Mouse (Mus musculus): ENCODE data around the gene Dlst. TPM values are rescaled to one million over a fixed set of nuclear protein-coding genes. Genes with fewer than 3 reads are reported as not detected.

Gene Dlst
- total RNA-seq, 2 experiments from 2014 or later = 144 to 163 TPM

- DNase-seq (ENCODE audit: low spot score in 2 of 2) = no peak
- intact Hi-C loops (cut with DNase I) = loop anchor here (5.0 kb wide), 1 partner anchor 142 kb away; the partner anchor contains the start of genes Acyp1 and Zc2hc1c
These were observed 34.2 kb downstream of the Dlst start for GRCm38 (mm10) chr12:85144821-85145220.

DNA sequence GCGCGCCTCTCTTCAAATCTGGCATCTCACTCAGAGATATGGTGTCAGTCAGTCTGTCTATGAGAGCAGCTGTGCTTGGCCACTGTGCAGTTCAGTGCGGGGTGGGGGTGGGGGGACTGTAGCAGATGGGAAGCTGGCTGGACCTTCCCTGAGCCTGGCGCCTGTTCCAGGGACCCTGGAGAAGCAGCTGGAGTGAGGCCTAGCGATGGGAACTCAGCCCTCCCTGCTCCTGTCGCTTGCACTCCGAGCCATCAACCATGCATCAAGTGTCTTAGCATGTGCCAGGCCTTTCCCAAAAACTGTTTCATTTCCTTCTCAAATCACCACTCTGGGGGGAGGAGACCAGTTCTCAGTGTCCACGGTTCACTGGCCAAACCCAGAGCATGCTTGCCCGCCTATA is 35.0 kb downstream of the Dlst start:
- no peak for DNase-seq (ENCODE audit: low spot score in 2 of 2)
- intact Hi-C loops (cut with DNase I) = loop anchor here (5.0 kb wide), 1 partner anchor 142 kb away; the partner anchor contains the start of genes Acyp1 and Zc2hc1c

DNA sequence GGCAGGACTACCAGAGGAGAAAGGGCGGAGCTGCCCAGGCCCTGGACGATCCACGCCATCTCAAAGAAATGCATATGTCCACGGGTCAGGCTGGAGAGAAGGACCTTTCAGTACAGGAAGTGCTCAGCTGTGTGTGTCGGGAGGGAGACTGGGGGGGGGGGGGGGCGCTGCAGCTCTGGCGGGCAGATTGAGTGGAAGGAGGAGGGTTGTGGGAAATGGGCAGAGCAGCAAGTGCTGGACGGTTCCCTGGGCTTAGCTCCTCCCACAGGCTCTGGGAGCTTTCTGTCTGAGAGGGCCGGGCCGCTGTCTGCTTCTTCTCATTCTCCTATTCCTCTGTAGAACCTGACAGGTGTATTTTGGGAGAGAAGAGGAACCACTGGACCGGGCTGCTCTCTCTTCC is 35.7 kb downstream of the Dlst start:
- intact Hi-C loops (cut with DNase I) = loop anchor here (5.0 kb wide), 1 partner anchor 141 kb away; the partner anchor contains the start of genes Acyp1 and Zc2hc1c

GRCm38 (mm10) chr12:85146881-85147280 is 36.2 kb downstream of the Dlst start:
- DNase-seq (ENCODE audit: low spot score in 2 of 2) = no peak

More for the DNA sequence above, 35.7 kb downstream of the Dlst start:
- no peak for DNase-seq (ENCODE audit: low spot score in 2 of 2)

GRCm38 (mm10) chr12:85150321-85151001 is 39.8 kb downstream of the Dlst start:
- intact Hi-C loops (cut with DNase I) = no loop called here

More at GRCm38 (mm10) chr12:85146881-85147280, 36.2 kb downstream of the Dlst start:
- intact Hi-C loops (cut with DNase I) = loop anchor here (5.0 kb wide), 1 partner anchor 140 kb away; the partner anchor contains the start of genes Acyp1 and Zc2hc1c

GRCm38 (mm10) chr12:85151002-85151774 is 40.6 kb downstream of the Dlst start, which contains the start of gene Rps6kl1:
TSS of gene Rps6kl1 (minus strand) at chr12:85151264.
- intact Hi-C loops (cut with DNase I) = no loop called here
- peak; percentile 79 to 84 for DNase-seq (ENCODE audit: low spot score in 2 of 2)

More at GRCm38 (mm10) chr12:85150321-85151001, 39.8 kb downstream of the Dlst start:
- DNase-seq (ENCODE audit: low spot score in 2 of 2) = no peak

- no peak for DNase-seq (ENCODE audit: low spot score in 2 of 2)
- intact Hi-C loops (cut with DNase I) = no loop called here
These were observed 42.4 kb downstream of the Dlst start for GRCm38 (mm10) chr12:85153011-85153410.

DNA sequence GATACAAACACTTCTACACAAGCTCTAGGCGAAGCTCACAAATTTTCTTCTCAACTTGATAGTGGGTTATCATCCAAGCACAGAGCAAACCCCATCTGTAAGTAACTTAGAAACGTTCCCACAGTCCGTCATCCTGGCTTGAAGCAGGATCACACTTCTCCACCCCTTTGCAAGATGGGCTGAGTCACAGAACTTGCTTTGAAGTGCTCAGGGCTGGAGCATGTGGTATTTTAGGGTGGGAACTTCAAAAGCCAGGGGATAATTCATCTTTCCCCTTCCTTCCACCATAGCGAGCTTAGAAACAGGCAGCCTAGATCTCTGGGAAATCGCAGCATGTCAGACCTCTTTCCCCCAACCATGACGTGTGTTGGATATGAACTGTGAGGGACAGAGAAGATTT is 45.7 kb downstream of the Dlst start:
- no peak for DNase-seq (ENCODE audit: low spot score in 2 of 2)
- intact Hi-C loops (cut with DNase I) = no loop called here

DNA sequence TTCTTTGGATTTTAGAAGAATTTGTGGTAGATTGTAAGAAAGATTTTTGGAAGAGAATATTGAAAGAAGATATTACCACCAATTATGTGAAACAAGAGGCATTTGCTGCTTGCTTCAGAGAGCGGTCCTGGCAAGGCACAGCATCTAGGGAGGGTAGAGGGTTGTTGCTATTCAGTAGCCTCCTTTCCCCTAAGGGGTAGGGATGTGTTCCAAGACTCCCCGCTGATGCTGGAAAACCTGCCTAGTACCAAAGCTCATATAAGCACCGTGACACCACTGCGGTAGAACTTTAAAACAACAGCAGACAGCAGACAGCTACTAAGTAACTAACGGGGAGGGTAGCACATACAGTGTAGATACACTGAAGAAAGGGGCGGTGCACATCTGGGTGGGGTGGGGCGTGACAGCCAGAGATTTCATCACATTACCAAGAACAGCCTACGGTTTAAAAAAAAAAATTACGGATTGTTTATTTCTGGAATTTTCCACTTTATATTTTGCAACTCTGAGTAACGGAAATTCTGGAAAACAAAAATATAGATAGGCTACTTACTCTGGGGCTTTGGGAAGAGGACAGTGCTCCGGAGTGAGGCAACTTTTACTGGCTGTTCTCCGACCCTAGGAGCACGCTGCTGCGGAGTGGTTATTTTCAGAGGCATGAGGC is 47.3 kb downstream of the Dlst start:
- no peak for DNase-seq (ENCODE audit: low spot score in 2 of 2)
- intact Hi-C loops (cut with DNase I) = no loop called here

DNA sequence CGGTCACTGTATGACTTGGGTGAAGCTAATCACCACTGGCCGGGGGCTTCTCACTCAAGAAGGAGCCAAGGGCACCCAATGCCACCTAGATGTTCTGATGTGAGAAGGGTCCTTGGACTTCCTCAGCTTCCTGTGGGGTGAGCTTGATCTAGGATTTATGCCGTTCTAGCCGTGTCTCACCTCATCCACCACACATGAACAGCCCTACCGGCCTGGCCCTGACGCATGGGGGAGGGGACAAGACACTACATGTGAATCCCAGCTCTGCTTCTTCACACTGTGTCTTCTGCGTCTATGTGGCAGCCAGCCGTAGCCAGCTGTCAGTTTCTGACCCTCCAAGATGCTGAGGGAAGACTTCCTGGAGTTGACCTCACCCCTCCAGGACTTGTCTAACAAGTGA is 48.2 kb downstream of the Dlst start:
- DNase-seq (ENCODE audit: low spot score in 2 of 2) = no peak
- intact Hi-C loops (cut with DNase I) = no loop called here

GRCm38 (mm10) chr12:85159592-85159991 is 49.0 kb downstream of the Dlst start:
- intact Hi-C loops (cut with DNase I) = no loop called here
- no peak for DNase-seq (ENCODE audit: low spot score in 2 of 2)

DNA sequence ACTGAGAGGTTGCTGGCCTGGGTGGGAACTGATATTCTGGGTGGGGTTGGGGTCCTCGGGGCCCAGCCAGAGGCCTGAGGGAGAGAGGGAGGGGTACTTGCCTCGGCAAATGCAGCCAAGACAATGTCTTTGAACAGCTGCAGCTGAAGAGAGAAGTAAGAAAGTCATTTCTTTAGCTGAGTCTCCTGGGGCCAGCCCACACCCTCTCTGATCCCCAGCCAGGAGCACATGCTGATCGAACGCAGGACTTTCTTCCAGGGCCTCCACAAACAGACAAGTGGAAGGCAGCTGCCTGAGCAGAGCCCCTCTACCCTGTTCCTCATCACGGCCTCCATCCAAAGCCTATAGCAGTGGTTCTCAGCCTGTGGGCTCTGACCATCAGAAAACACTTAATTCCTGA is 54.4 kb downstream of the Dlst start:
- DNase-seq (ENCODE audit: low spot score in 2 of 2) = no peak
- intact Hi-C loops (cut with DNase I) = no loop called here

GRCm38 (mm10) chr12:85166631-85167030 is 56.0 kb downstream of the Dlst start:
- intact Hi-C loops (cut with DNase I) = no loop called here
- no peak for DNase-seq (ENCODE audit: low spot score in 2 of 2)

DNA sequence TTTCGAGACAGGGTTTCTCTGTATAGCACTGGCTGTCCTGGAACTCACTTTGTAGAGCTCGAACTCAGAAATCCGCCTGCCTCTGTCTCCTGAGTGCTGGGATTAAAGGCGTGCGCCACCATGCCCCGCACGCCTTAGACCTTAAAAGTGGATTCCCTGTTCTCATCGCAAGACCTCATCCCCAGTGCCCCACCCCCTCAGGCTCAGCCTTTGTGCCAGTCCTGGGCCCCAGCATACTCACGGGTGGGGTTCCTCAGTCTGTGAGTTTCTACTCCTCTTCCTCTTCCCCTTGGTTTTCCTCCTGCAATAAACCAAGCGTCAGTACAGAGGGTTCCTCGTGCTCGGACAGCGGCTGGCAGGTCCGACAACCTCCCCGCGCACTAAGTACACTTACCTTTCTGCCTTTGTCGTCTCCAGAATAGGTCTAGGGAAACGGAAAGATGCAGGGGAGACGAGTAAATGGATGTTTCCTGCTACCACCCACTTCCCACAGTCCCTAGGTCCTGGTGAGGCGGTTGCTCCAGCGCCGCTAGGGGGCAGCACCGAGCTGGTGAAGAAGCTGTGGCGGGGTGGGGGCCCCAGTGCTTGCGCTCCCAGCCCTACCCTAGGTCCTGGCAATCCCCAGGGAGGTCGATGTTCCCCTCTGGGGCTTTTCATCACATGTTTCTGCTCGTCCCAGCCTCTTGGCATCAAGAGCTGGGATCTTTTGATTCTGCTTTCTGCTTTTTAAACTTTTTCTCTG is 58.7 kb downstream of the Dlst start:
- peak; percentile 80 to 81 for DNase-seq (ENCODE audit: low spot score in 2 of 2)
- intact Hi-C loops (cut with DNase I) = no loop called here

DNA sequence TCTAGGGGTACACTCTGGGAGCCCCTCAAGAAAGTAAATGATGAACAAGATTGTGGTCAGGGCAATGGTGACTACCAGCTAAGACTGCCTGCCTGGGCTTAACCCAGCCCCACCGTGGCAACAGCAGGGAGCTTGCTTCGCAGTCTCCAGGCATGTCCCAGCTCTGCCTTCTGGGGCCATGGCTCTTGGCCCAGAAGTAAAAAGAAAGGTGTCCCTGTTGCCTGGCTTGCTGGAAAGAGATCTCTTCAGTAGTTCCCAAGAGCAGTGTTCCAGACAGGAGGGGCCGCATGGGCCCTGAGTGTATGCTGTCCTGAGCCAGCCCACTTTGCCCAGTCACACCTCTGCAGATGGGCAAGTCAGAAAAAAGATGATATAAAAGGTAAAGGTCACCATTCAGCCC is 59.2 kb downstream of the Dlst start:
- DNase-seq (ENCODE audit: low spot score in 2 of 2) = no peak
- intact Hi-C loops (cut with DNase I) = loop anchor here (2.0 to 5.0 kb wide), 2 partner anchors 47 to 135 kb away; partner anchors contain the start of gene Eif2b2

DNA sequence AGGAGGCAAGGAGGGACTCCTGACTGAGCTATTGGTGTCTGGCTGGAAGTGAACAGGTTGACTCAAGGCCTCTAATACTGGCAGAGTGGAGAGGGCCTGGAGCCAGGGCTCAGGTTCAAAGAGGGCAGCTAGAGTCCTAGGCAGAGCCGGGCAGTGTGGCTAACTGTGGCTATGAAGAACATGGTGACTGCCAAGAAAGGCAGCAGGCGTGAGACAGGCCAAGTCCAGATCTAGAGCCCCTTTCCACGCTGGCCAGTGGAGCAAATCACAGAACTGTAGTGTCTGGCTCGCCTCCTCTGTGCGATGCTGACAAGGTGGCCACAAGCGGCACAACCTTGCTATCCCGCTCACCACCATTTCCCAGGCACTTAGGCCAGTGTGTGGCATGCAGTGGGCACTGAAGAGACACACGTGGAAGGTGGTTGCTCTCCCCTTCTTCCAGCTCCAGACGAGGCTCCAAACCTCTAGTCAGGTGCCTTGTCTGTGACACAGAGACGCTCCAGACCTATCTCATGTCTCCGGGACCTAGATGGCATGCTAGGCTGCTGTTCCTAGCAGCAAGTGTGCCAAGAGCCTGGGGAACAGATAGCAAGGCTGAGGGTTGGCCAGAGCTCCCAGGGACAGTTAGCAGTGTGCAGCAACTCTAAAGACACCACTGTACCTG is 59.8 kb downstream of the Dlst start:
- no peak for DNase-seq (ENCODE audit: low spot score in 2 of 2)
- intact Hi-C loops (cut with DNase I) = loop anchor here (2.0 to 5.0 kb wide), 2 partner anchors 47 to 134 kb away; partner anchors contain the start of gene Eif2b2

- intact Hi-C loops (cut with DNase I) = loop anchor here (2.0 to 5.0 kb wide), 2 partner anchors 46 to 134 kb away; partner anchors contain the start of gene Eif2b2
- DNase-seq (ENCODE audit: low spot score in 2 of 2) = no peak
These were observed 60.3 kb downstream of the Dlst start for GRCm38 (mm10) chr12:85170948-85171307.

- intact Hi-C loops (cut with DNase I) = loop anchor here (5.0 kb wide), 1 partner anchor 43 kb away; the partner anchor contains the start of gene Eif2b2
- DNase-seq (ENCODE audit: low spot score in 2 of 2) = no peak
These were observed 63.4 kb downstream of the Dlst start for GRCm38 (mm10) chr12:85174016-85174415.

All from left cerebral cortex, postnatal 36 days (tissue).